Mouse (Mus musculus): Measurements from ENCODE around the gene Clic1.

DNA sequence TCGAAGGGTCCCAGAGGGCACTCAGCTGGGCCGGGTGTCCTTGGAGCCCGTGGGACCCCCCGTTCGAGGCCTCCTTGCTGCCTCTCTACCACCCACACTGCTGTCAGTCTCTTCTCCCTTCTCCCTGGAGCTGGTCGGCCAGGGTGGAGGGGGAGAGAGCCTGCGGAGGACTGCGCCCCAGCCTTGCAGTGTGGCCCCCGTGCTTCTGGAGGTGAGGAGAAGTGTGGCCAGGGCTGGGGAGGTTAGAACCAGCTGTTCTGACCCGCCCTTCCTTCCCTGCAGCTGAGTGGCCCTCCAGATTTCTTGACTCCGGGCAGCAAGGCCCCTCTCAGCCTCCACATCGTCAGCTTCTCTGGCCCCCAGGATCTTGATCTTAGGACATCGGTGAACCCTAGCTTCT, 25.5 kb upstream of the Clic1 start:
- TF ChIP-seq CTCF (IDR thresholded peaks at IDR 0.05) (no peak), EP300 (IDR thresholded peaks at IDR 0.05; ENCODE audit: insufficient read depth, low read depth, low read length) (no peak)
